Comparison of ENCODE assay signal across 10 mouse cellular contexts in genomic region chr12:35831268-35831667, GRCm38 (mm10).
A peak's percentile ranks its signal among the peaks of the same experiment; 100 is the strongest.
DNase-seq lines count a peak whose midpoint lies in the region; ATAC-seq and TF ChIP-seq lines count a peak whose summit lies in the region.
"Had no signal": no experiment of that assay in that cellular context is flagged by ENCODE, and none has a peak within 500 bp of the region (broad histone marks: within the 10 kb centered on the region; RNA-seq: fewer than 3 reads in every experiment).

No protein-coding gene starts in this region.

- DNase-seq in kidney, adult 2 months, result peak; percentile 62
- no peak for DNase-seq in kidney, adult 11 months
- DNase-seq in c-Kit-positive CD71-positive TER-119-positive erythroid progenitor cells, embryonic 14.5 days (ENCODE audit: low spot score), result peak; percentile 10
- DNase-seq in hindlimb bud, embryonic 11.5 days (ENCODE audit: extremely low spot score, low read depth, low spot score), result peak; percentile 78
- DNase-seq in retina, postnatal 7 days (ENCODE audit: low read depth, low spot score), result peak; percentile 46
- no peak for DNase-seq in gastrocnemius, postnatal 4 days (ENCODE audit: low spot score in 2 of 2)

- H3K4me3 ChIP-seq in kidney, adult 2 months (ENCODE audit: insufficient read depth, low read depth, low read length), result no peak overlapping the region
- no peak overlapping the region for H3K4me3 ChIP-seq in E14TG2a.4 (replicated peaks; ENCODE audit: low read length)
- no peak overlapping the region for H3K4me3 ChIP-seq in lung, embryonic 16.5 days (ENCODE audit: low read length)
- H3K4me3 ChIP-seq: embryonic facial prominence, embryonic 13.5 days; lung, embryonic 15.5 days had no signal

- peak; percentile 41 for TF ChIP-seq CTCF in kidney, adult 2 months (conservative IDR thresholded peaks at IDR 0.05; ENCODE audit: insufficient read depth, insufficient read length, low read depth, low read length)
- TF ChIP-seq CTCF in E14TG2a.4 (conservative IDR thresholded peaks at IDR 0.05; ENCODE audit: low read length), result peak; percentile 67

- 5% methylated on average over 5 of the region's 5 CpGs for WGBS in kidney, adult 2 months
- 2% methylated on average over 5 of the region's 5 CpGs for WGBS in lung, embryonic 16.5 days

- H3K9me3 ChIP-seq in E14TG2a.4 (ENCODE audit: low read length), result no peaks in the 10 kb centered on the region
- H3K9me3 ChIP-seq in lung, embryonic 16.5 days (ENCODE audit: control insufficient read depth, low read length), result no peaks in the 10 kb centered on the region
- H3K9me3 ChIP-seq: embryonic facial prominence, embryonic 13.5 days; lung, embryonic 15.5 days had no signal

- ATAC-seq in lung, embryonic 16.5 days (ENCODE audit: low read depth), result 0 out of 2 replicates have a peak, but pooled peaks have one; percentile 29

- H3K36me3 ChIP-seq in kidney, adult 2 months (ENCODE audit: control insufficient read depth, insufficient read depth, low read length), result no peaks in the 10 kb centered on the region
- H3K36me3 ChIP-seq in E14TG2a.4 (ENCODE audit: insufficient read depth, low read length), result no peaks in the 10 kb centered on the region
- no peaks in the 10 kb centered on the region for H3K36me3 ChIP-seq in lung, embryonic 16.5 days (ENCODE audit: control insufficient read depth, insufficient read depth, low read length)
- H3K36me3 ChIP-seq: embryonic facial prominence, embryonic 13.5 days; lung, embryonic 15.5 days had no signal

- no peaks in the 10 kb centered on the region; the same call in 1 of the 2 replicates for H3K4me1 ChIP-seq in kidney, adult 2 months (ENCODE audit: control insufficient read depth, insufficient read depth, low read length)
- no peaks in the 10 kb centered on the region for H3K4me1 ChIP-seq in E14TG2a.4 (replicated peaks; ENCODE audit: low read depth, low read length)
- peaks cover 3% of the 10 kb centered on the region; the same call in 1 of the 2 replicates for H3K4me1 ChIP-seq in lung, embryonic 16.5 days (replicated peaks; ENCODE audit: control insufficient read depth, insufficient read depth, low read length)
- H3K4me1 ChIP-seq: embryonic facial prominence, embryonic 13.5 days; lung, embryonic 15.5 days had no signal

- no peak overlapping the region for H3K4me2 ChIP-seq in lung, embryonic 16.5 days (ENCODE audit: low read depth, low read length)
- H3K4me2 ChIP-seq: embryonic facial prominence, embryonic 13.5 days; lung, embryonic 15.5 days had no signal

- H3K9ac ChIP-seq in lung, embryonic 16.5 days (ENCODE audit: low read length), result no peak overlapping the region
- H3K9ac ChIP-seq: embryonic facial prominence, embryonic 13.5 days; lung, embryonic 15.5 days had no signal

- no peak for TF ChIP-seq POLR2A in kidney, adult 2 months (IDR thresholded peaks at IDR 0.05; ENCODE audit: low read depth, low read length)

- H3K27me3 ChIP-seq in kidney, adult 2 months (replicated peaks; ENCODE audit: control insufficient read depth, insufficient read depth, low read length), result no peaks in the 10 kb centered on the region; the same call in 1 of the 2 replicates
- H3K27me3 ChIP-seq in E14TG2a.4 (ENCODE audit: insufficient read depth, low read length), result no peaks in the 10 kb centered on the region
- no peaks in the 10 kb centered on the region for H3K27me3 ChIP-seq in lung, embryonic 16.5 days (ENCODE audit: control insufficient read depth, insufficient read depth, low read depth, low read length)
- H3K27me3 ChIP-seq: lung, embryonic 15.5 days had no signal

- no peak overlapping the region for H3K27ac ChIP-seq in kidney, adult 2 months (ENCODE audit: insufficient read depth, low read depth, low read length)
- no peak overlapping the region for H3K27ac ChIP-seq in lung, embryonic 16.5 days (ENCODE audit: low read length)
- H3K27ac ChIP-seq: embryonic facial prominence, embryonic 13.5 days; lung, embryonic 15.5 days had no signal

Comparison
In these comparisons a context has a peak if more than half of its experiments do, and no peak if none do; other contexts are left out.
1. DNase-seq: peak in kidney, adult 2 months (single experiment), c-Kit-positive CD71-positive TER-119-positive erythroid progenitor cells, embryonic 14.5 days (single experiment), hindlimb bud, embryonic 11.5 days (single experiment) and retina, postnatal 7 days (single experiment); none in kidney, adult 11 months (single experiment) and gastrocnemius, postnatal 4 days (0 of 2).